Mouse (Mus musculus): ENCODE measurements at regions not wholly inside any gene's neighbourhood (a gene's known extent, or its start where the extent isn't known, plus 50 kb on each side); places are given as distances from the start of the nearest gene placed in this dataset.

DNA sequence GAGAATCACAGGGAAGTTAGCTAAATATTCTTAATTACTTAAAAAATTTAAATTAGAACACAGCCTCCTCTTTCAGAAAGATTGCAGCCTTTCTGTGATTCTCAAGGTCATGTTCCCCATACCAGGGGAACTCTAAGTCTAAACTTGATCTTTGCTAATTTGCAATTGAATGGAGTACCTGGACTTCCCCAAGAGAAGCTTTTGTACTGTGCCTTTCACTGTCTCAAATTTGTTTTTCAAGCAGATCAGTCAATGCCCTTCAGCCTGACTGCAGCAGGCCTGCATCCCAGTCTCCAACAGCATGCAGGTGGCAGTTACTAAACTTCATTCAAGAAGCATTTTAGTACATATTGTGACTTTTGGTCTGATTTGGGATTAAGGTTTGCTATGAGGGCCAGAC, 611.8 kb downstream of the Snca start:
- no peak for DNase-seq

DNA sequence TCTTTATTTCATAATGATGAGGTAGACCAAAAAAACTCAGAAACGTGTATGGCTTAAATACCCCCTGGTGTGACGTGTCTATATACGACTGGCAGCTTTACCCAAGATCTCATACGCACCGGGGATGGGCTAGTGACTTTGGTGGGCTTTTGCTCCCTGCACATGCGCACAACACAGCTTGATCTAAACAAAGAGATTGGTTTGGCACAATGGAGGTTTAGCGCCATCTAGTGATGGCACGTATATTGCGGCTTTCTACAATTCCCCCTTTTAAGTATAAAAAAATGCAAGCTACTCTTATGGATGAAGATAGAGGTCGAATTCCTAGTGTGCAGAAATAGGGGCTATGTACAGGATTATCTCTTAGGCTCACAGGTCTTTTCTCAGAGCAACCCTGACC, 628.1 kb downstream of the Snca start:
- peak; percentile 2 for DNase-seq

Data from kidney, adult 11 months (tissue).